Comparison of ENCODE assay signal across 9 mouse cellular contexts in the genomic region with DNA sequence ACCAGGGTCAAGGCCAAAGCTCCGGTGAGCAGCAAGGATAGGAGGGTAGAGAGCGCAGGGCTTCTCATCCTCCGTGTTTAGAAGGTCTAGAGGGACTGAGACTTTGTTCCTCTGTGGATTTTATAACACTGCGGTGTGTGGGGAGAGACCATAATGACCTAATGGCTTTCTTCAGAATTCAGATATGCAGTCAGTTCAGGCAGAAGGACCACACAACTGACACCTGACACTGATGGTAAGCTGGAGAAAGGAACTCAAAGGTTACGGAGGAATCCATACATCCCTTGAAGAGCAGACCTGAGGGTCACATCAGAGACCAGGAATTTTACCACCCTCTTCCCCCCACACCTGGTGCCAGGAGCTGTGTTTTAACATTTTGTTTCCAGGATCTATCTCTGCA. TPM values are rescaled to one million over a fixed set of nuclear protein-coding genes. Genes with fewer than 3 reads are reported as not detected.
DNase-seq lines count a peak whose midpoint lies in the region; ATAC-seq and TF ChIP-seq lines count a peak whose summit lies in the region.
"Had no signal": no experiment of that assay in that cellular context is flagged by ENCODE, and none has a peak within 500 bp of the region (broad histone marks: within the 10 kb centered on the region; RNA-seq: fewer than 3 reads in every experiment).

A gene (minus strand): TSS at position 101 of the 400 bp plus-strand sequence.

- H3K4me3 ChIP-seq in hindbrain, embryonic 10.5 days, result peak within 1 kb of the TSS; percentile 9; the same call in 1 of the 2 replicates
- H3K4me3 ChIP-seq in hindbrain, embryonic 11.5 days (ENCODE audit: low read depth, low read length), result no peak within 1 kb of the TSS
- H3K4me3 ChIP-seq in bone marrow, adult 2 months (replicated peaks; ENCODE audit: control insufficient read depth, low read depth, low read length), result no peak within 1 kb of the TSS
- H3K4me3 ChIP-seq in forebrain, embryonic 16.5 days (replicated peaks; ENCODE audit: low read length), result 0 out of 2 replicates have a peak within 1 kb of the TSS, but pooled peaks have one; percentile 9
- no peak within 1 kb of the TSS for H3K4me3 ChIP-seq in midbrain, embryonic 12.5 days

- no peak for ATAC-seq in hindbrain, embryonic 11.5 days (ENCODE audit: low FRiP score)
- no peak for ATAC-seq in forebrain, embryonic 16.5 days
- ATAC-seq in midbrain, embryonic 12.5 days (ENCODE audit: low FRiP score, low read depth), result no peak
- ATAC-seq in monocyte, adult 5-6 weeks (replicated peaks; ENCODE audit: insufficient number of reproducible peaks, low FRiP score, low TSS enrichment, poor library complexity, severe bottlenecking), result no peak

- no peaks in the 10 kb centered on the region for H3K36me3 ChIP-seq in hindbrain, embryonic 10.5 days
- H3K36me3 ChIP-seq in hindbrain, embryonic 11.5 days (ENCODE audit: control insufficient read depth, insufficient read depth, low read length), result no peaks in the 10 kb centered on the region
- no peaks in the 10 kb centered on the region for H3K36me3 ChIP-seq in forebrain, embryonic 16.5 days (ENCODE audit: control insufficient read depth, insufficient read depth)
- H3K36me3 ChIP-seq in midbrain, embryonic 12.5 days, result no peaks in the 10 kb centered on the region

- peaks cover 48% of the 10 kb centered on the region for H3K27me3 ChIP-seq in hindbrain, embryonic 10.5 days (ENCODE audit: insufficient read depth, poor library complexity, severe bottlenecking)
- H3K27me3 ChIP-seq in hindbrain, embryonic 11.5 days (ENCODE audit: control insufficient read depth, insufficient read depth, low read length), result peaks cover 11% of the 10 kb centered on the region
- H3K27me3 ChIP-seq in forebrain, embryonic 16.5 days (replicated peaks; ENCODE audit: control insufficient read depth, insufficient read depth, low read length), result peaks cover 19% of the 10 kb centered on the region
- peaks cover 36% of the 10 kb centered on the region for H3K27me3 ChIP-seq in midbrain, embryonic 12.5 days

- H3K9me3 ChIP-seq in hindbrain, embryonic 10.5 days, result no peaks in the 10 kb centered on the region
- no peaks in the 10 kb centered on the region for H3K9me3 ChIP-seq in hindbrain, embryonic 11.5 days (ENCODE audit: control insufficient read depth, low read length)
- no peaks in the 10 kb centered on the region for H3K9me3 ChIP-seq in forebrain, embryonic 16.5 days (ENCODE audit: control insufficient read depth, low read length)
- H3K9me3 ChIP-seq in midbrain, embryonic 12.5 days, result no peaks in the 10 kb centered on the region

- peaks cover 6% of the 10 kb centered on the region for H3K4me1 ChIP-seq in hindbrain, embryonic 10.5 days (replicated peaks)
- no peaks in the 10 kb centered on the region for H3K4me1 ChIP-seq in hindbrain, embryonic 11.5 days (replicated peaks; ENCODE audit: control insufficient read depth, insufficient read depth, low read length)
- no peaks in the 10 kb centered on the region for H3K4me1 ChIP-seq in bone marrow, adult 2 months (ENCODE audit: control insufficient read depth, insufficient read depth, low read length)
- no peaks in the 10 kb centered on the region for H3K4me1 ChIP-seq in forebrain, embryonic 16.5 days (replicated peaks; ENCODE audit: control insufficient read depth, insufficient read depth, low read length)
- H3K4me1 ChIP-seq in midbrain, embryonic 12.5 days, result no peaks in the 10 kb centered on the region

- no peak for TF ChIP-seq CTCF in bone marrow, adult 2 months (IDR thresholded peaks at IDR 0.05; ENCODE audit: control insufficient read depth, insufficient read depth, low read length)

- H3K9ac ChIP-seq in hindbrain, embryonic 11.5 days (ENCODE audit: low read depth, low read length), result no peak within 1 kb of the TSS
- H3K9ac ChIP-seq in forebrain, embryonic 16.5 days (replicated peaks; ENCODE audit: low read depth, low read length), result no peak within 1 kb of the TSS
- H3K9ac ChIP-seq in midbrain, embryonic 12.5 days (replicated peaks), result no peak within 1 kb of the TSS

- 25% methylated on average over 5 of the region's 5 CpGs for WGBS in hindbrain, embryonic 10.5 days
- WGBS in hindbrain, embryonic 11.5 days, result 26% methylated on average over 5 of the region's 5 CpGs
- WGBS in bone marrow, adult 2 months, result 78% methylated on average over 5 of the region's 5 CpGs
- WGBS in forebrain, embryonic 16.5 days, result 20% methylated on average over 5 of the region's 5 CpGs
- 25% methylated on average over 5 of the region's 5 CpGs for WGBS in midbrain, embryonic 12.5 days

- TF ChIP-seq POLR2A in bone marrow, adult 2 months (IDR thresholded peaks at IDR 0.05; ENCODE audit: borderline replicate concordance, control insufficient read depth, low read depth, low read length), result no peak

- DNase-seq in hindbrain, embryonic 10.5 days (ENCODE audit: low spot score), result no peak
- DNase-seq in hindbrain, embryonic 11.5 days (ENCODE audit: low spot score), result no peak
- no peak for DNase-seq in cerebellum, adult 11 months
- DNase-seq in cerebellum, adult 11-12 months, result no peak
- DNase-seq: cerebellum, adult 2 months had no signal

- no peak within 1 kb of the TSS for H3K4me2 ChIP-seq in hindbrain, embryonic 11.5 days (replicated peaks; ENCODE audit: low read depth, low read length)
- H3K4me2 ChIP-seq in forebrain, embryonic 16.5 days (ENCODE audit: low read length), result peak within 1 kb of the TSS; percentile 5; the same call in 1 of the 2 replicates
- H3K4me2 ChIP-seq in midbrain, embryonic 12.5 days (replicated peaks), result 0 out of 2 replicates have a peak within 1 kb of the TSS, but pooled peaks have one; percentile 22

- no peak within 1 kb of the TSS for H3K27ac ChIP-seq in hindbrain, embryonic 10.5 days
- H3K27ac ChIP-seq in hindbrain, embryonic 11.5 days (ENCODE audit: low read depth, low read length), result no peak within 1 kb of the TSS
- no peak within 1 kb of the TSS for H3K27ac ChIP-seq in bone marrow, adult 2 months (ENCODE audit: control insufficient read depth, insufficient read depth, low read depth, low read length, poor library complexity)
- no peak within 1 kb of the TSS for H3K27ac ChIP-seq in forebrain, embryonic 16.5 days (ENCODE audit: low read length)
- no peak within 1 kb of the TSS for H3K27ac ChIP-seq in midbrain, embryonic 12.5 days (replicated peaks)

RNA-seq across cellular contexts. Expression of the gene that starts here (rescaled TPM):
- 0.68 and 1.1 TPM in 2 replicates for polyA plus RNA-seq in hindbrain, embryonic 10.5 days (2016; fragmentation: Nextera tagmentation; extraction: Ambion mirVana)
- 0.86 and 1.1 TPM in 2 replicates for polyA plus RNA-seq in hindbrain, embryonic 11.5 days (2014; fragmentation: Nextera tagmentation; extraction: Ambion mirVana)
- 5.6 and 15.2 TPM in 2 replicates for polyA plus RNA-seq in bone marrow, adult 2 months (2011; ENCODE audit: insufficient read depth, insufficient read length, low replicate concordance, missing spikeins)
- 1.6 and 2.3 TPM in 2 replicates for polyA plus RNA-seq in forebrain, embryonic 16.5 days (2015; fragmentation: Nextera tagmentation; extraction: Ambion mirVana)
- polyA plus RNA-seq in midbrain, embryonic 12.5 days (2016; fragmentation: Nextera tagmentation; extraction: Ambion mirVana), result 2.4 and 2.9 TPM in 2 replicates
- total RNA-seq in monocyte, adult 5-6 weeks (2017), result not detected in 3 replicates

Comparison
In these comparisons a context has a peak if more than half of its experiments do, and no peak if none do; other contexts are left out.
1. H3K4me3 ChIP-seq: peak in hindbrain, embryonic 10.5 days (single experiment) and forebrain, embryonic 16.5 days (single experiment); none in hindbrain, embryonic 11.5 days (single experiment), bone marrow, adult 2 months (single experiment) and midbrain, embryonic 12.5 days (single experiment).